Mouse (Mus musculus): ENCODE measurements around the gene Tmem151b. TPM values are rescaled to one million over a fixed set of nuclear protein-coding genes. Genes with fewer than 3 reads are reported as not detected.

Gene Tmem151b
- polyA plus RNA-seq, 1 experiment from 2014 or later, result 14.5 TPM

GRCm38 (mm10) chr17:45517549-45518215 lies 31.8 kb downstream of the Tmem151b start:
- ChIA-PET POLR2A (interaction anchor here (1.8 kb wide), 1 partner anchor 11 kb away, joined by 10 read pairs; the partner anchor contains the start of gene Aars2), CTCF (interaction anchor here (1.2 to 2.2 kb wide), 3 partner anchors 11 to 36 kb away, joined by 4 to 10 read pairs (median 6); partner anchors contain the start of gene Aars2)
- no peak for ATAC-seq
- H3K27me3 ChIP-seq, result no peaks in the 10 kb centered on the region
- TF ChIP-seq CTCF (IDR thresholded peaks at IDR 0.05), result no peak
- in situ Hi-C loops (cut with MboI; ENCODE audit: low pct_unique_long_range_greater_than_20kb), result no loop called here
- DNase-seq (ENCODE audit: low read depth, low spot score), result no peak

- DNase-seq (ENCODE audit: low read depth, low spot score) (no peak), ATAC-seq (no peak)
- H3K27me3 ChIP-seq, result no peaks in the 10 kb centered on the region
- ChIA-PET CTCF (interaction anchor here (0.9 to 2.2 kb wide), 8 partner anchors 10 to 48 kb away, joined by 3 to 10 read pairs (median 4); partner anchors contain the start of genes Aars2 and Tmem151b), POLR2A (interaction anchor here (1.8 kb wide), 1 partner anchor 10 kb away, joined by 10 read pairs; the partner anchor contains the start of gene Aars2)
- no peak for TF ChIP-seq CTCF (IDR thresholded peaks at IDR 0.05)
- in situ Hi-C loops (cut with MboI; ENCODE audit: low pct_unique_long_range_greater_than_20kb), result no loop called here
Measured at GRCm38 (mm10) chr17:45517135-45517534, 32.3 kb downstream of the Tmem151b start.

DNA sequence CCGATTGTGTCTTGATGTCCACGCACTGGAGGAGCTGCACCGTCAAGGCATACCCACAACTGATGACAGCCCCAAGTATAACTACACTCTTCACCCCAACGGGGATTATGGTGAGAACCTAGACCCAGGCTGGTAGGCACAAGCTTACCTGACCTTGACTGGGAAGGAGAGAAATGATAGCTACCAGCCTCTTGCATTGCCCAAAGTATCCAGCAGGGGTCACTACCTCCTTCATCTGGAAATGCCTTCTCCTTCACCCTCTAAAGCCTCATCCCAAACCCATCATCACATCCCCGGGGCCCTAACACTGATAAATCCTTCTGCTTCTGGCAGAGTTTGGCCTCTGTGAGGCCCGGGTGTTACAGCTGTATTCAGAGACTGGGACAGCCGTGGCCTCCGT lies 33.0 kb downstream of the Tmem151b start:
- H3K27me3 ChIP-seq, result no peaks in the 10 kb centered on the region
- peak; percentile 22 for ATAC-seq
- no peak for DNase-seq (ENCODE audit: low read depth, low spot score)
- ChIA-PET POLR2A (interaction anchor here (1.8 kb wide), 1 partner anchor 9 kb away, joined by 10 read pairs; the partner anchor contains the start of gene Aars2), CTCF (interaction anchor here (0.7 to 2.1 kb wide), 15 partner anchors 8 to 48 kb away, joined by 3 to 10 read pairs (median 3); partner anchors contain the start of genes Aars2 and Tmem151b)
- in situ Hi-C loops (cut with MboI; ENCODE audit: low pct_unique_long_range_greater_than_20kb), result no loop called here
- no peak for TF ChIP-seq CTCF (IDR thresholded peaks at IDR 0.05)

DNA sequence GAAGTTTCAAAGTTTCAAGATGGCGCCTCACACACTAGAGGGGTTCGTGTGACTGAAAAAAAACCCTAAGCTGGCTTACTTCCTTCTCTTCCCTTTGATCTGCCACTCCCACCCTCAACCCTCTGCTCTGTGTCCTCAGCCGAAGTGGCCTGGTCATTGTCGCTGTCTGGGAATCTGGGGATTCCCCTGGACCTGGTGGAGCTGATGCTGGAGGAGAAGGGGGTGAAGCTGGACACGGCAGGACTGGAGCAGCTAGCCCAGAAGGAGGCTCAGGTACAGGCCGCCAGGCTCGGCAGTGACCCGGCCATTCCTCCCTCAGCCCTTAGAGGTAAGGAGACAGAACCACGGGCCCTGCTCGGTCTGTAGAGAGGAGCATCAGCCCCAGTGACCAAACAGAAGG lies 33.7 kb downstream of the Tmem151b start:
- no peak for TF ChIP-seq CTCF (IDR thresholded peaks at IDR 0.05)
- ATAC-seq (no peak), DNase-seq (ENCODE audit: low read depth, low spot score) (no peak)
- ChIA-PET POLR2A (interaction anchor here (1.8 kb wide), 1 partner anchor 9 kb away, joined by 10 read pairs; the partner anchor contains the start of gene Aars2), CTCF (interaction anchor here (0.7 to 2.1 kb wide), 13 partner anchors 9 to 47 kb away, joined by 3 to 10 read pairs (median 4); partner anchors contain the start of genes Aars2 and Tmem151b)
- in situ Hi-C loops (cut with MboI; ENCODE audit: low pct_unique_long_range_greater_than_20kb), result no loop called here
- no peaks in the 10 kb centered on the region for H3K27me3 ChIP-seq

- CTCF ChIA-PET, result no interaction called here
- ATAC-seq (no peak), DNase-seq (ENCODE audit: low read depth, low spot score) (no peak)
- in situ Hi-C loops (cut with MboI; ENCODE audit: low pct_unique_long_range_greater_than_20kb), result no loop called here
- TF ChIP-seq CTCF (IDR thresholded peaks at IDR 0.05), result no peak
- H3K27me3 ChIP-seq, result no peaks in the 10 kb centered on the region
- POLR2A ChIA-PET, result interaction anchor here (0.7 kb wide), 1 partner anchor 86 kb away, joined by 3 read pairs; no protein-coding TSS in a partner anchor
Measured at GRCm38 (mm10) chr17:45515204-45515726, 34.2 kb downstream of the Tmem151b start.

DNA sequence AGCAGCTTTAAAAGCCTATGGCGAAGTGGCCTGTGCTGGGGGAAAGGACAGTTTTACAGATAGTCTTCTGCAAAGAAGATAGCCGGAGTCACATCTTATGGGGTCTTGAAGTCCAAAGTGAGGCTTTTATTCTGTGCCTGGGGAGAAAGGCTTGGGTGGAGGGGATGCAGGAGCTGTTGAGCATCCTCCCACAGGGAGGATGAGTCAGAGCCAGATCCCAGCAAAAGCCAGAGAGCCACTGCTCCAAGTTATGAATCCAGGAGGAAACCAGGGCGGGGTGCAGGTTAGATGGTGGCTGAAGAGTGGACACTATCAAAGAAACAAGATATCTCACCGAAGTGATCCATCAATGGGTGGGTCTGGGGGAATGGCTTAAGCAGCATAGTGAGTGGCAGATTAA lies 37.7 kb downstream of the Tmem151b start:
- no peak for TF ChIP-seq CTCF (IDR thresholded peaks at IDR 0.05)
- CTCF ChIA-PET, result no interaction called here
- H3K27me3 ChIP-seq, result no peaks in the 10 kb centered on the region
- in situ Hi-C loops (cut with MboI; ENCODE audit: low pct_unique_long_range_greater_than_20kb), result no loop called here
- POLR2A ChIA-PET, result interaction anchor here (0.6 kb wide), 1 partner anchor 45 kb away, joined by 4 read pairs; no protein-coding TSS in a partner anchor
- ATAC-seq, result no peak
- no peak for DNase-seq (ENCODE audit: low read depth, low spot score)

DNA sequence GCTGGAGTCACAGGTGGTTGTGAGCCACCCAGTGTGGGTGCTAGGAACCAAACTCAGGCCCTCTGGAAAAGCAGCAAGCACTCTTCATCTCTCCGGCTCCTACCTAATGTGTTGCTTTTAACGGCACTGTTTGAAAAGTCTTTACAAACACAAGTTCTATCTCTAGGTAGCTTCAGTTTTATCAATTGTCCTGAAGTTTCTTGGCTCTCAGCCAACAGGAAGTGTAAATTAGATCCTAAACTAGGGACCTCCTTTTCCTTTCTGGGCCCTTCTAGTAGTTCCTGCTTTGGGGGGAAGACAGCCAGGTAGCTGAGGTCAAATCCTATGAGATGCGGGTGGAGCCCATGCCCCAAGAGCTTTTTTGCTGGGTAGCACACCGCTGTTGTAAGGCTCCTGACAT lies 38.6 kb downstream of the Tmem151b start:
- ATAC-seq (no peak), DNase-seq (ENCODE audit: low read depth, low spot score) (no peak)
- in situ Hi-C loops (cut with MboI; ENCODE audit: low pct_unique_long_range_greater_than_20kb), result no loop called here
- no peaks in the 10 kb centered on the region for H3K27me3 ChIP-seq
- ChIA-PET CTCF (no interaction called here), POLR2A (no interaction called here)
- no peak for TF ChIP-seq CTCF (IDR thresholded peaks at IDR 0.05)

- in situ Hi-C loops (cut with MboI; ENCODE audit: low pct_unique_long_range_greater_than_20kb), result loop anchor here (5.0 kb wide), 1 partner anchor 46 kb away; no protein-coding TSS in a partner anchor
- no peaks in the 10 kb centered on the region for H3K27me3 ChIP-seq
- peak; percentile 94 for TF ChIP-seq CTCF (IDR thresholded peaks at IDR 0.05)
Measured at GRCm38 (mm10) chr17:45506700-45507189, 42.7 kb downstream of the Tmem151b start, which contains the start of gene Aars2. Gene Aars2 (plus strand): TSS chr17:45506841.

GRCm38 (mm10) chr17:45505941-45506465 lies 43.5 kb downstream of the Tmem151b start:
- no peak for DNase-seq (ENCODE audit: low read depth, low spot score)
- no peak for ATAC-seq
- no peak for TF ChIP-seq CTCF (IDR thresholded peaks at IDR 0.05)
- in situ Hi-C loops (cut with MboI; ENCODE audit: low pct_unique_long_range_greater_than_20kb), result loop anchor here (5.0 kb wide), 1 partner anchor 46 kb away; no protein-coding TSS in a partner anchor
- ChIA-PET POLR2A (interaction anchor here (1.6 kb wide), 1 partner anchor 43 kb away, joined by 7 read pairs; the partner anchor contains the start of gene Tmem151b), CTCF (interaction anchor here (1.0 to 2.8 kb wide), 3 partner anchors 11 to 27 kb away, joined by 3 to 10 read pairs (median 5); no protein-coding TSS in a partner anchor)
- no peaks in the 10 kb centered on the region for H3K27me3 ChIP-seq

More at GRCm38 (mm10) chr17:45506700-45507189, 42.7 kb downstream of the Tmem151b start, which contains the start of gene Aars2:
- DNase-seq (ENCODE audit: low read depth, low spot score), result peak; percentile 63
- CTCF ChIA-PET, result interaction anchor here (0.8 to 2.8 kb wide), 9 partner anchors 10 to 46 kb away, joined by 3 to 10 read pairs (median 3); partner anchors contain the start of gene Tmem151b
- ATAC-seq, result peak; percentile 76
- POLR2A ChIA-PET, result interaction anchor here (0.7 to 1.6 kb wide), 3 partner anchors 10 to 721 kb away, joined by 5 to 10 read pairs (median 7); partner anchors contain the start of gene Tmem151b
